Mouse (Mus musculus): ENCODE results near the gene Crtac1. TPM values are rescaled to one million over a fixed set of nuclear protein-coding genes. Genes with fewer than 3 reads are reported as not detected.

The Crtac1 gene
- polyA plus RNA-seq, 1 experiment from 2014 or later: 2.1 TPM

DNA sequence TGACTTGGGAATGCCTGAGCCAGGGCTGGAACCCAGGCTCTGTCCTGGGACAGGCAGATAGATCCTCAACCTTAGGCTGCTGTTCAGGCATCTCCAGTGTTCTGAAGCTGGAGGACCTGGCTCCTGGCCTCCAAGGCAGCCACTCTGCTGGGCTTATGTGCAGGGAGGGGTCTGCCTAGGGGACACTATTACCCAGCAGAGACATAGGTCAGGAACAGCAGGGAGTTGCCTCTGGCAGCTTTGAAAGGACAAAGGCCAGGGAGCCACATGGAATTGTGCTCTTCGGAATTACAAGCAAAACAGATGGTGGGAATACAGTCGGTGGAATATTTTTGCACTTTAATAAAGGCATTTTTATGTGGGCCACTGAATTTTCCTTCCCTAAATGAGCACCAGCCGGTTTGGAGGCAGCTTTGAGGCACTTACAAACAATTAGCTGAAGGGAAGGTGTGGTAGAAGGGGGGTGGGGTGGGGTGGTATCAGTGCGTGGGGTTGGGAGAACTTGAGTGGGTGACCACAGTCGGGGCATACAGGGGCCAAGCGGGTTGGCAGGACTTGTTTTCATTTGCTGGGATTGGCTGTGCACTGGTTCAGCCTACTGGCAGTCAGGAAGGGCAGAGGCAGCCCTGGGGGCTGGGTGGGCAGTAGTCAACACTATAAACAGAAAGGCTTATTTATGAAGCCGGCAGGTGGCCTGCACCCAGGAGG is 140.5 kb downstream of the Crtac1 start:
- Histone ChIP-seq H3K27me3 (ENCODE audit: low read depth, poor library complexity, severe bottlenecking) (no peaks in the 10 kb centered on the region), H3K9me3 (replicated peaks) (no peaks in the 10 kb centered on the region), H3K27ac (replicated peaks) (peak overlapping the region; percentile 67), H3K36me3 (no peaks in the 10 kb centered on the region), H3K4me3 (no peak overlapping the region), H3K4me1 (peaks cover 32% of the 10 kb centered on the region)
- WGBS: 30% methylated on average over 7 of the region's 7 CpGs
- no peak for DNase-seq (ENCODE audit: low spot score)

GRCm38 (mm10) chr19:42288361-42288760 is 143.2 kb downstream of the Crtac1 start:
- Histone ChIP-seq H3K4me1 (peaks cover 28% of the 10 kb centered on the region), H3K36me3 (no peaks in the 10 kb centered on the region), H3K27me3 (ENCODE audit: low read depth, poor library complexity, severe bottlenecking) (no peaks in the 10 kb centered on the region), H3K4me3 (no peak overlapping the region), H3K9me3 (replicated peaks) (no peaks in the 10 kb centered on the region), H3K27ac (replicated peaks) (no peak overlapping the region)
- WGBS: 86% methylated on average over 4 of the region's 4 CpGs
- DNase-seq (ENCODE audit: low spot score): no peak

DNA sequence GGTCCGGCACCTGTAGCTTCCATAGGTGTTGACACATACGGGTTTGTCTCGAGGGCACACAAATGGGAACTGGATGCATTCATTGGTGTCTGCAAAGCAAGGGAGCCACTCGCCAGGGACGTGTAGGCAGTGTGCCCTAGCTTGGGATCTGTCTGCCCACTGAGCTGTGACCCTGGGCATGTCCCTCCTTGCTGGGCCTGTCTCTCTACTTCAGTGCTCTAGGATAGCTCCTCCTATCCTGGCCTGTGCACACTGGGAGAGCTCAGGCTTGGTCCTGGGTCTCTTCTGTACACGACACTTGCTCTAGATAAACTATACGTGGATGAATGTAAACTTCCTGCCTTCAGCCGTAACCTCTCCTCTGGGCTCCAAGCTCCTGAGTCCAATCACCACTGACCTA is 147.4 kb downstream of the Crtac1 start:
- no peak for DNase-seq (ENCODE audit: low spot score)
- Histone ChIP-seq H3K36me3 (no peaks in the 10 kb centered on the region), H3K27me3 (ENCODE audit: low read depth, poor library complexity, severe bottlenecking) (no peaks in the 10 kb centered on the region), H3K4me3 (no peak overlapping the region), H3K4me1 (peaks cover 8% of the 10 kb centered on the region), H3K9me3 (replicated peaks) (no peaks in the 10 kb centered on the region), H3K27ac (replicated peaks) (no peak overlapping the region)
- WGBS: 81% methylated on average over 8 of the region's 8 CpGs

- Histone ChIP-seq H3K36me3 (no peaks in the 10 kb centered on the region), H3K4me3 (no peak overlapping the region), H3K27ac (replicated peaks) (no peak overlapping the region), H3K27me3 (ENCODE audit: low read depth, poor library complexity, severe bottlenecking) (no peaks in the 10 kb centered on the region), H3K4me1 (peaks cover 5% of the 10 kb centered on the region), H3K9me3 (replicated peaks) (no peaks in the 10 kb centered on the region)
- no peak for DNase-seq (ENCODE audit: low spot score)
- 59% methylated on average over 3 of the region's 3 CpGs for WGBS
These were observed 152.0 kb downstream of the Crtac1 start for GRCm38 (mm10) chr19:42279611-42280010.

DNA sequence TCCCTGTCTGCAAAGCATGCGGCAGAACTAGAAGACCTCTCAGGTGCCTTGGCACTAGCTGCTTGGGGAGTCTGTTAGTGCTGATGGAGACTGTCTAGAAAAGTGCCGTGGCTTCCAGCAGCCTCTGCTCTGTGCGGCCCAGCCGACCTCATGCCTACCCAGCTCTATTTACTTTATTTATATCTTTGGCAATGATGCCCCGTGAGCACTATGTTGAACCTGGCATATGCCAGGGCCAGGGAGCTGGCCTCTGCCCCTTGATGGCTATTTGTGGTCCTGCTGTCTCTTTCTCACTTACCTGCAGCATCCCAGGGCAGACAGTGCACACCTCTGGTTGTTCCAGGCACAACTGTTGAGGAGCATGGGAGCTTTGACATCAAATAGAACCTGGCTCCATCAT is 153.1 kb downstream of the Crtac1 start:
- H3K4me3 ChIP-seq: no peak overlapping the region
- DNase-seq (ENCODE audit: low spot score): no peak
- 84% methylated on average over 5 of the region's 5 CpGs for WGBS

GRCm38 (mm10) chr19:42277288-42277687 is 154.3 kb downstream of the Crtac1 start:
- peaks cover 5% of the 10 kb centered on the region for H3K4me1 ChIP-seq
- H3K27ac ChIP-seq (replicated peaks): no peak overlapping the region
- H3K36me3 ChIP-seq: no peaks in the 10 kb centered on the region
- no peaks in the 10 kb centered on the region for H3K27me3 ChIP-seq (ENCODE audit: low read depth, poor library complexity, severe bottlenecking)
- no peak for DNase-seq (ENCODE audit: low spot score)
- no peaks in the 10 kb centered on the region for H3K9me3 ChIP-seq (replicated peaks)
- WGBS: 86% methylated on average over 6 of the region's 6 CpGs
- no peak overlapping the region for H3K4me3 ChIP-seq

More for the DNA sequence above, 153.1 kb downstream of the Crtac1 start:
- Histone ChIP-seq H3K9me3 (replicated peaks) (no peaks in the 10 kb centered on the region), H3K4me1 (peaks cover 5% of the 10 kb centered on the region), H3K36me3 (no peaks in the 10 kb centered on the region), H3K27me3 (ENCODE audit: low read depth, poor library complexity, severe bottlenecking) (no peaks in the 10 kb centered on the region), H3K27ac (replicated peaks) (no peak overlapping the region)

- DNase-seq (ENCODE audit: low spot score): peak; percentile 77
- H3K4me3 ChIP-seq: no peak overlapping the region
These were observed 159.3 kb downstream of the Crtac1 start for GRCm38 (mm10) chr19:42272003-42272963.

DNA sequence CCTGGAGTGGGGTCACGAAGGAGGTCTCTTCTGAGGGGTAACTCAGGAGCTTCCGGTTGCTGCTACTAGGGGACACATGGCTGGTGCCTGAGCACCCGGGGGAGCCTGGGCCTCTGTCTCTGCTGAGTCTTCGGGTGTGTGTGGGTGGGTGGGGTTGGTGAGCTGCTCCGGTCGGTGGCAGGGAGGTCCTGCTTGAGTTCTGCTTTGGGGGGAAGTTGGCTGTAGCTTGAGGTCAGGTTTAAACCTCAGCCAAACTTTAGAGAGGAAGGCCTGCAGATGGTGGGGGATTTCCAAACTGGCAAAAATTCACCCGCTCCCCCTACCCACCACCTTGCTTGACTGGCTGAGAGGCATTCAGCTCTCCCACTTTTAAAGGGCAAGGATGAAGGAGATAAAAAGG is 160.4 kb downstream of the Crtac1 start:
- 82% methylated on average over 7 of the region's 7 CpGs for WGBS
- Histone ChIP-seq H3K36me3 (no peaks in the 10 kb centered on the region), H3K27ac (replicated peaks) (no peak overlapping the region), H3K4me1 (peaks cover 10% of the 10 kb centered on the region), H3K27me3 (ENCODE audit: low read depth, poor library complexity, severe bottlenecking) (peaks cover 31% of the 10 kb centered on the region), H3K4me3 (no peak overlapping the region), H3K9me3 (replicated peaks) (no peaks in the 10 kb centered on the region)
- no peak for DNase-seq (ENCODE audit: low spot score)

More at GRCm38 (mm10) chr19:42272003-42272963, 159.3 kb downstream of the Crtac1 start:
- Histone ChIP-seq H3K9me3 (replicated peaks) (no peaks in the 10 kb centered on the region), H3K27ac (replicated peaks) (no peak overlapping the region), H3K4me1 (peaks cover 10% of the 10 kb centered on the region), H3K36me3 (no peaks in the 10 kb centered on the region), H3K27me3 (ENCODE audit: low read depth, poor library complexity, severe bottlenecking) (peaks cover 21% of the 10 kb centered on the region)
- whole genome bisulfite sequencing: 46% methylated on average over 14 of the region's 14 CpGs

DNA sequence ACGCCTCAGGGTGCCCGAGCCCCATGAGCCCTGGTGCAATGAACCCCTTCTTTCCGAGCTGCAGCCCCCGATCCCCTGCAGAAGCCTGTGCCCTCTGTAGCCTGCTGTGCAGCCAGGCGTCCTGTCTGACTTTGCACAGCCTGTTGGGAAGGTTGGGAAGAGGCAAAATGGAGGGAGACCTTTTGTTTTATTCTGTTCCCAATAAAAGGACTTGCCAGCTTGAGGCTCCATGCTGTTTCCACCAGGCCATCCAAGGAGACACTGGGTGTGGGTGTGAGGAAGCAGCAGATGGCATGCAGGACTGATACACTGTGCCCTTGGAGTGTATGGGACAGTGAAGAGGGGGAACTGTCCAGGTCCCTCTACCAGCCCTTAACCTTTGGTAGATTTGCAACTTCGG is 161.5 kb downstream of the Crtac1 start:
- Histone ChIP-seq H3K4me3 (no peak overlapping the region), H3K4me1 (peaks cover 10% of the 10 kb centered on the region), H3K36me3 (no peaks in the 10 kb centered on the region), H3K9me3 (replicated peaks) (no peaks in the 10 kb centered on the region), H3K27me3 (ENCODE audit: low read depth, poor library complexity, severe bottlenecking) (peaks cover 31% of the 10 kb centered on the region), H3K27ac (replicated peaks) (no peak overlapping the region)
- DNase-seq (ENCODE audit: low spot score): no peak
- WGBS: 54% methylated on average over 6 of the region's 6 CpGs

DNA sequence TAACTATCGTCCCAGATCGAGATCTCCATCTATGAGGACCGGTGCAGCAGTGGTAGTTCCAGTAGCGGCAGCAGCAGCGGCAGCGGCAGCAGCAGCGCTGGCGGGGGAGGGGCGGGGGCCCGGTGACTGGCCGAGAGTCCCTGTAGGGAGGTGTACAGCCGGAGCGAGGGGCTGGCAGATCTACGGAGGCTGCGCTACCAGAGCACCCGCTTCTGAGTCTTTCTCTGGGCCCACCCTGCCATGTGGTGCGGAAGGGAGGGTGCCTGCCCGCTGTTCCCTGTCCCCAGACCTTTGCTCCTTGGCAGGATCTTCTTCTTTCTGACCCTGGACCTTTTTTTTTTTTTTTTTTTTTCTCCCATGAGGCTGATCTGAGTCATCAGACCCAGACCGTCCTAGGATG is 163.2 kb downstream of the Crtac1 start:
- peaks cover 10% of the 10 kb centered on the region for H3K4me1 ChIP-seq
- DNase-seq (ENCODE audit: low spot score): peak; percentile 58
- H3K9me3 ChIP-seq (replicated peaks): no peaks in the 10 kb centered on the region
- H3K27ac ChIP-seq (replicated peaks): no peak overlapping the region; the same call in 1 of the 2 replicates
- H3K27me3 ChIP-seq (ENCODE audit: low read depth, poor library complexity, severe bottlenecking): peaks cover 34% of the 10 kb centered on the region
- peak overlapping the region; percentile 48 for H3K4me3 ChIP-seq
- under 1% methylated on average over 19 of the region's 19 CpGs for whole genome bisulfite sequencing
- H3K36me3 ChIP-seq: no peaks in the 10 kb centered on the region

DNA sequence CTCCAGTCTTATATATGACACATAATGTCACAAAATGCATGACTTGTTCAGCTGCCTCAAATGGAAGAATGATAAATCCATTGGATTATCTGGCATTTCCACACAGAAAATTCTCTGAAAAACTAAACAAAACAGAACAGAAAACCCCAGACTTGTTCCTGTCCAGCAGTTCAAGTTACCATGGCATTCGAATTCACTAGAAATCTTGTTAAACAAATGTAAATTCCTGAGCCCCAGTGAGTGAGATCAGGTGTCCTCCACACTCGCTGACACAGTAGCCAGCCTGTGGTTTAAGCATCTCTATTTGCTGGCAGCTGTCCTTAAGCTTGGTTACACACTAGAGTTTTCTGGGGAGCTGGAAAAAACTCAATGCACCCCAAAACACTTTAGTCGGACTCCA is 168.1 kb downstream of the Crtac1 start:
- no peaks in the 10 kb centered on the region for H3K9me3 ChIP-seq (replicated peaks)
- H3K4me3 ChIP-seq: no peak overlapping the region
- H3K4me1 ChIP-seq: peaks cover 7% of the 10 kb centered on the region
- H3K27ac ChIP-seq (replicated peaks): no peak overlapping the region
- peaks cover 17% of the 10 kb centered on the region for H3K27me3 ChIP-seq (ENCODE audit: low read depth, poor library complexity, severe bottlenecking)
- H3K36me3 ChIP-seq: no peaks in the 10 kb centered on the region
- no peak for DNase-seq (ENCODE audit: low spot score)
- WGBS: 53% methylated on average over 3 of the region's 3 CpGs

DNA sequence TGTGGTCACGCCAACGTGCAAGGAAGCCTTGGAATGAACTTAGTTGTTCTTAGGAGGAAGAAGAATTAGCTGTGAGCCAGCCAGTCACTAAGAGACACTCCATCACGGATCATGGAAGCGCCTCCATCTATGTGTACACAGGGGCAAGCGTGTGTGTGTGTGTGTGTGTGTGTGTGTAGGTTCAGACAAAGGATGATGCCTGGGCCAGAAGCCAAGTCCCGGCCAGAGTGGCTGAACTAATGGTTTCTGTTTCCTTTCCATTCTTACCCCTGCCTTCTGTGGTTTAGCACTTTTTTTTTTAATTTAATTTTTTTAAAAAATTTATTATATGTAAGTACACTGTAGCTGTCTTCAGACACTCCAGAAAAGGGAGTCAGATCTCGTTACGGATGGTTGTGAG is 171.1 kb downstream of the Crtac1 start:
- 85% methylated on average over 8 of the region's 8 CpGs for WGBS
- no peaks in the 10 kb centered on the region for H3K36me3 ChIP-seq
- no peaks in the 10 kb centered on the region for H3K9me3 ChIP-seq (replicated peaks)
- peaks cover 21% of the 10 kb centered on the region for H3K27me3 ChIP-seq (ENCODE audit: low read depth, poor library complexity, severe bottlenecking)
- peaks cover 9% of the 10 kb centered on the region for H3K4me1 ChIP-seq
- no peak overlapping the region for H3K27ac ChIP-seq (replicated peaks)
- H3K4me3 ChIP-seq: no peak overlapping the region
- DNase-seq (ENCODE audit: low spot score): no peak

DNA sequence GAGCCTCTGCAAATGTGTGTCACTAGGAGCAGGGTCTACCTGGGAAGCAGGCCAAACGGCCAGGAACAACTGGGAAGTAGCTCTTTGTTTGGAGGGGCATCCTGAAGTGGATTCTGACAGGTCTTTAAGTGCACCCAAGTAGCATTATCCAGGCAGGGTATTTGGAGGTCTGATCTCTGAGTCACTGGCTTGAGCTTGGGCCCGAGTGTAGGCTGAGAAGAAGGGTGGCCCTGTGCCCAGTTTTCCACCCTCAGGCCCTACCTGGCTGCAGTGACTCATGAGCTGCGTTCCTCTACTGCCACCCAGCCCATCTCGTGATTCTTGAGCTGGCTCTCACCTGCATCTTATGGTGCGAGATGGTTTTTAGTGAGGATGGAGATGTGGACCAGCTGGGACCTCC is 173.0 kb downstream of the Crtac1 start:
- no peaks in the 10 kb centered on the region for H3K36me3 ChIP-seq
- 70% methylated on average over 5 of the region's 5 CpGs for WGBS
- no peak for DNase-seq (ENCODE audit: low spot score)

More for the DNA sequence above, 173.0 kb downstream of the Crtac1 start:
- no peak overlapping the region for H3K27ac ChIP-seq (replicated peaks)
- no peaks in the 10 kb centered on the region for H3K9me3 ChIP-seq (replicated peaks)
- H3K27me3 ChIP-seq (ENCODE audit: low read depth, poor library complexity, severe bottlenecking): peaks cover 37% of the 10 kb centered on the region
- H3K4me3 ChIP-seq: no peak overlapping the region
- peaks cover 14% of the 10 kb centered on the region for H3K4me1 ChIP-seq
